Mouse (Mus musculus) MEL (cell line): ENCODE data around the gene Chst14.

Experiments
- CTCF ChIP-seq, 3 experiments: IDR thresholded peaks in 2 of 3; conservative IDR thresholded peaks in 1 of 3; 2 replicates each; pipeline ENCODE4 v1.5.1; 2011 to 2012; ENCODE audit warnings: low read length in 3 of 3, low read depth in 2 of 3, mild to moderate bottlenecking in 2 of 3, improper control_type of control experiment in 1 of 3, inconsistent platforms in 1 of 3, mixed read lengths in 1 of 3, moderate library complexity in 1 of 3; ENCODE audit not compliant: control insufficient read depth in 1 of 3, insufficient read depth in 1 of 3, poor library complexity in 1 of 3, severe bottlenecking in 1 of 3
- E2F4 ChIP-seq: IDR thresholded peaks from 2 replicates; pipeline ENCODE4 v1.6.1; 2011; ENCODE audit warnings: low read depth, low read length, improper control_type of control experiment, borderline replicate concordance
- JUND ChIP-seq: IDR thresholded peaks from 2 replicates; pipeline ENCODE4 v1.6.1; 2011; ENCODE audit warnings: low read depth, mild to moderate bottlenecking, improper control_type of control experiment, low read length
- MAX ChIP-seq: IDR thresholded peaks from 2 replicates; pipeline ENCODE4 v1.6.1; 2011; ENCODE audit warnings: low read length, improper control_type of control experiment
- MXI1 ChIP-seq: IDR thresholded peaks from 2 replicates; pipeline ENCODE4 v1.6.1; 2011; ENCODE audit warnings: mild to moderate bottlenecking, low read depth, low read length, improper control_type of control experiment
- MYB ChIP-seq: IDR thresholded peaks from 2 replicates; pipeline ENCODE4 v1.6.1; 2011; ENCODE audit warnings: mild to moderate bottlenecking, low read depth, low read length, improper control_type of control experiment
- NELFE ChIP-seq: IDR thresholded peaks from 2 replicates; pipeline ENCODE4 v1.6.1; 2011; ENCODE audit warnings: low read depth, low read length, improper control_type of control experiment
- POLR2A ChIP-seq, 2 experiments: IDR thresholded peaks; 2 replicates each; pipeline ENCODE4 v1.6.1; 2011 to 2012; ENCODE audit warnings: low read length in 2 of 2, mild to moderate bottlenecking in 2 of 2, control low read depth in 1 of 2, improper control_type of control experiment in 1 of 2, low read depth in 1 of 2, moderate library complexity in 1 of 2; ENCODE audit not compliant: control insufficient read depth in 1 of 2, insufficient read depth in 1 of 2, poor library complexity in 1 of 2
- POLR2AphosphoS2 ChIP-seq: IDR thresholded peaks from 2 replicates; pipeline ENCODE4 v1.6.1; 2011; ENCODE audit warnings: low read length, improper control_type of control experiment

- TF ChIP-seq MXI1 (no peak), CTCF (IDR thresholded peaks at IDR 0.05 in 2 of 3, conservative IDR thresholded peaks at IDR 0.05 in 1 of 3; ENCODE audit: control insufficient read depth in 1 of 3, insufficient read depth in 1 of 3, low read depth in 2 of 3, low read length in 3 of 3, poor library complexity in 1 of 3, severe bottlenecking in 1 of 3) (no peak), NELFE (no peak), POLR2AphosphoS2 (no peak), JUND (no peak), POLR2A (IDR thresholded peaks at IDR 0.05; ENCODE audit: control insufficient read depth in 1 of 2, insufficient read depth in 1 of 2, low read depth in 1 of 2, low read length in 2 of 2, poor library complexity in 1 of 2) (no peak), MAX (no peak), E2F4 (no peak), MYB (no peak)
Measured at GRCm38 (mm10) chr2:118907781-118908180, 18.5 kb upstream of the Chst14 start.
